Mouse (Mus musculus) embryonic facial prominence, embryonic 13.5 days (tissue): ENCODE data around the gene Abcg2. TPM values are rescaled to one million over a fixed set of nuclear protein-coding genes. Genes with fewer than 3 reads are reported as not detected.
A peak's percentile ranks its signal among the peaks of the same experiment; 100 is the strongest.
"Not testable (repeated sequence)": the region's sequence is repeated elsewhere in the genome, so short reads cannot be mapped to it uniquely, and the experiment has no call there.

Experiments
- ATAC-seq: fragments of 200-750 bp; cut with Nextera tagmentation; 2 replicates; pipeline ENCODE4 v1.8.0; 2017; ENCODE audit warnings: low read depth; ENCODE audit not compliant: insufficient number of reproducible peaks, insufficient read depth, low FRiP score, low TSS enrichment
- H3K27ac ChIP-seq: fragments of 300-500 bp; sonication (generic); 2 replicates; pipeline ENCODE4 v1.5.1; 2015; ENCODE audit warnings: moderate library complexity, mild to moderate bottlenecking, inconsistent platforms
- H3K27me3 ChIP-seq: fragments of 300-500 bp; sonication (generic); 2 replicates; pipeline ENCODE4 v1.6.1; 2015; ENCODE audit warnings: mild to moderate bottlenecking, inconsistent platforms
- H3K36me3 ChIP-seq: fragments of 300-500 bp; sonication (generic); 2 replicates; pipeline ENCODE4 v1.6.1; 2015; ENCODE audit warnings: mild to moderate bottlenecking, inconsistent platforms
- H3K4me1 ChIP-seq: fragments of 300-500 bp; sonication (generic); 2 replicates; pipeline ENCODE4 v1.6.1; 2015; ENCODE audit warnings: inconsistent platforms
- H3K4me2 ChIP-seq: fragments of 300-500 bp; sonication (generic); 2 replicates; pipeline ENCODE4 v1.6.1; 2015; ENCODE audit warnings: moderate library complexity, mild to moderate bottlenecking, inconsistent platforms
- H3K4me3 ChIP-seq: fragments of 300-500 bp; sonication (generic); 2 replicates; pipeline ENCODE4 v1.5.1; 2015; ENCODE audit warnings: mild to moderate bottlenecking, inconsistent platforms
- H3K9ac ChIP-seq: fragments of 300-500 bp; sonication (generic); 2 replicates; pipeline ENCODE4 v1.6.1; 2015; ENCODE audit warnings: mild to moderate bottlenecking, inconsistent platforms
- H3K9me3 ChIP-seq: fragments of 300-500 bp; sonication (generic); 2 replicates; pipeline ENCODE4 v1.6.1; 2016; ENCODE audit warnings: inconsistent platforms
- WGBS: fragments of 180-500 bp; shearing (Covaris S2); methylation state at CpG from one replicate; pipeline ENCODE4 v1.1.7; 2015; ENCODE audit warnings: mixed read lengths; 5-methylcytosine and 5-hydroxymethylcytosine counted together
- polyA plus RNA-seq: library from polyadenylated mRNA; unstranded; fragments of >200 nt; fragmentation: Nextera tagmentation; extraction: Ambion mirVana; gene quantifications from 2 replicates; pipeline ENCODE4 v1.2.1, GENCODE M21; 2015

The Abcg2 gene
- polyA plus RNA-seq, 1 experiment from 2014 or later: 56.8 TPM

- not testable (repeated sequence) for H3K4me2 ChIP-seq, H3K4me3 ChIP-seq, H3K9me3 ChIP-seq, H3K27me3 ChIP-seq, H3K4me1 ChIP-seq, H3K36me3 ChIP-seq, H3K27ac ChIP-seq, ATAC-seq, H3K9ac ChIP-seq
- WGBS: 75% methylated on average over 3 of the region's 3 CpGs
These were observed 19.3 kb downstream of the Abcg2 start for GRCm38 (mm10) chr6:58603485-58604090.

GRCm38 (mm10) chr6:58606642-58607041, 22.3 kb downstream of the Abcg2 start:
- H3K27ac ChIP-seq: no peak overlapping the region
- H3K9ac ChIP-seq: no peak overlapping the region
- ATAC-seq: no peak
- WGBS: 75% methylated on average over 4 of the region's 4 CpGs
- no peak overlapping the region for H3K4me2 ChIP-seq
- no peaks in the 10 kb centered on the region for H3K9me3 ChIP-seq
- H3K4me3 ChIP-seq: no peak overlapping the region
- no peaks in the 10 kb centered on the region for H3K27me3 ChIP-seq
- H3K4me1 ChIP-seq: no peaks in the 10 kb centered on the region
- no peaks in the 10 kb centered on the region for H3K36me3 ChIP-seq

GRCm38 (mm10) chr6:58608422-58608821, 24.1 kb downstream of the Abcg2 start:
- Histone ChIP-seq H3K9ac (no peak overlapping the region), H3K4me1 (no peaks in the 10 kb centered on the region), H3K27ac (no peak overlapping the region), H3K4me3 (no peak overlapping the region), H3K9me3 (no peaks in the 10 kb centered on the region), H3K36me3 (no peaks in the 10 kb centered on the region), H3K4me2 (no peak overlapping the region), H3K27me3 (no peaks in the 10 kb centered on the region)
- 65% methylated on average over 2 of the region's 2 CpGs for WGBS
- ATAC-seq: peak; percentile 50; the same call in 1 of the 2 replicates

- peak; percentile 56 for ATAC-seq
- Histone ChIP-seq H3K36me3 (no peaks in the 10 kb centered on the region), H3K4me2 (no peak overlapping the region), H3K27ac (no peak overlapping the region), H3K4me3 (no peak overlapping the region), H3K9ac (no peak overlapping the region), H3K9me3 (no peaks in the 10 kb centered on the region), H3K27me3 (no peaks in the 10 kb centered on the region), H3K4me1 (no peaks in the 10 kb centered on the region)
- 78% methylated on average over 6 of the region's 6 CpGs for WGBS
These were observed 25.8 kb downstream of the Abcg2 start for GRCm38 (mm10) chr6:58609919-58610759.

- no peaks in the 10 kb centered on the region for H3K36me3 ChIP-seq
- H3K27ac ChIP-seq: no peak overlapping the region
- H3K4me1 ChIP-seq: no peaks in the 10 kb centered on the region
- no peak overlapping the region for H3K4me2 ChIP-seq
- peak; percentile 89 for ATAC-seq
- no peaks in the 10 kb centered on the region for H3K27me3 ChIP-seq
- H3K9ac ChIP-seq: no peak overlapping the region
- no peak overlapping the region for H3K4me3 ChIP-seq
- WGBS: 70% methylated on average over 4 of the region's 4 CpGs
- H3K9me3 ChIP-seq: no peaks in the 10 kb centered on the region
These were observed 26.7 kb downstream of the Abcg2 start for GRCm38 (mm10) chr6:58610760-58611654.

GRCm38 (mm10) chr6:58624126-58624525, 39.8 kb downstream of the Abcg2 start:
- H3K36me3 ChIP-seq: no peaks in the 10 kb centered on the region
- no peak overlapping the region for H3K9ac ChIP-seq
- no peak overlapping the region for H3K27ac ChIP-seq
- H3K4me2 ChIP-seq: no peak overlapping the region
- no peaks in the 10 kb centered on the region for H3K9me3 ChIP-seq
- ATAC-seq: no peak
- H3K4me1 ChIP-seq: no peaks in the 10 kb centered on the region
- no peaks in the 10 kb centered on the region for H3K27me3 ChIP-seq
- WGBS: 79% methylated on average over 5 of the region's 5 CpGs
- no peak overlapping the region for H3K4me3 ChIP-seq

GRCm38 (mm10) chr6:58629238-58629637, 44.9 kb downstream of the Abcg2 start:
- 77% methylated on average over 2 of the region's 2 CpGs for WGBS
- no peak overlapping the region for H3K27ac ChIP-seq
- H3K36me3 ChIP-seq: no peaks in the 10 kb centered on the region
- ATAC-seq: no peak
- H3K4me2 ChIP-seq: no peak overlapping the region
- no peaks in the 10 kb centered on the region for H3K9me3 ChIP-seq
- H3K27me3 ChIP-seq: no peaks in the 10 kb centered on the region
- no peak overlapping the region for H3K4me3 ChIP-seq
- H3K9ac ChIP-seq: no peak overlapping the region
- no peaks in the 10 kb centered on the region for H3K4me1 ChIP-seq

GRCm38 (mm10) chr6:58632419-58632818, 48.1 kb downstream of the Abcg2 start:
- Histone ChIP-seq H3K36me3 (no peaks in the 10 kb centered on the region), H3K4me2 (no peak overlapping the region), H3K27me3 (no peaks in the 10 kb centered on the region), H3K4me3 (no peak overlapping the region), H3K4me1 (no peaks in the 10 kb centered on the region), H3K9me3 (no peaks in the 10 kb centered on the region), H3K27ac (no peak overlapping the region), H3K9ac (no peak overlapping the region)
- WGBS: 81% methylated on average over 3 of the region's 3 CpGs
- ATAC-seq: no peak

- no peaks in the 10 kb centered on the region for H3K9me3 ChIP-seq
- no peak overlapping the region for H3K27ac ChIP-seq
- no peak for ATAC-seq
- WGBS: 81% methylated on average over 4 of the region's 4 CpGs
- H3K4me2 ChIP-seq: no peak overlapping the region
- no peak overlapping the region for H3K4me3 ChIP-seq
- H3K27me3 ChIP-seq: no peaks in the 10 kb centered on the region
- no peaks in the 10 kb centered on the region for H3K4me1 ChIP-seq
- H3K9ac ChIP-seq: no peak overlapping the region
- no peaks in the 10 kb centered on the region for H3K36me3 ChIP-seq
These were observed 49.4 kb downstream of the Abcg2 start for GRCm38 (mm10) chr6:58633731-58634130.

GRCm38 (mm10) chr6:58638566-58638965, 54.2 kb downstream of the Abcg2 start:
- H3K9ac ChIP-seq: no peak overlapping the region
- no peaks in the 10 kb centered on the region for H3K9me3 ChIP-seq
- H3K4me2 ChIP-seq: no peak overlapping the region
- no peaks in the 10 kb centered on the region for H3K27me3 ChIP-seq
- ATAC-seq: no peak
- no peaks in the 10 kb centered on the region for H3K36me3 ChIP-seq
- H3K4me1 ChIP-seq: 0 out of 2 replicates have a peak, but pooled peaks cover 4% of the 10 kb centered on the region
- H3K4me3 ChIP-seq: no peak overlapping the region
- H3K27ac ChIP-seq: no peak overlapping the region

GRCm38 (mm10) chr6:58639391-58639790, 55.1 kb downstream of the Abcg2 start:
- H3K4me2 ChIP-seq: no peak overlapping the region
- ATAC-seq: no peak
- 0 out of 2 replicates have a peak, but pooled peaks cover 4% of the 10 kb centered on the region for H3K4me1 ChIP-seq
- no peaks in the 10 kb centered on the region for H3K9me3 ChIP-seq
- no peak overlapping the region for H3K27ac ChIP-seq
- no peak overlapping the region for H3K4me3 ChIP-seq
- H3K9ac ChIP-seq: no peak overlapping the region
- H3K36me3 ChIP-seq: no peaks in the 10 kb centered on the region
- H3K27me3 ChIP-seq: no peaks in the 10 kb centered on the region
- 84% methylated on average over 2 of the region's 2 CpGs for WGBS
